Mouse (Mus musculus) G1E (cell line): ENCODE results near the gene Phf7.

Experiments used
- CTCF ChIP-seq: IDR thresholded peaks from 2 replicates; pipeline ENCODE4 v1.5.1; 2012; ENCODE audit warnings: low read depth, low read length, inconsistent platforms, mixed read lengths
- GATA1 ChIP-seq: IDR thresholded peaks from 2 replicates; pipeline ENCODE4 v1.6.1; 2012; ENCODE audit warnings: borderline replicate concordance, low read length, inconsistent platforms, mixed read lengths
- GATA2 ChIP-seq: IDR thresholded peaks from 2 replicates; pipeline ENCODE4 v1.6.1; 2012; ENCODE audit warnings: low read depth, low read length, inconsistent platforms, borderline replicate concordance
- POLR2AphosphoS5 ChIP-seq: IDR thresholded peaks from 2 replicates; pipeline ENCODE4 v1.6.1; 2012; ENCODE audit warnings: low read depth, low read length, inconsistent platforms; ENCODE audit not compliant: insufficient replicate concordance
- TAL1 ChIP-seq: conservative IDR thresholded peaks from 2 replicates; pipeline ENCODE4 v1.6.1; 2012; ENCODE audit warnings: low read depth, low read length, inconsistent platforms, mixed read lengths

DNA sequence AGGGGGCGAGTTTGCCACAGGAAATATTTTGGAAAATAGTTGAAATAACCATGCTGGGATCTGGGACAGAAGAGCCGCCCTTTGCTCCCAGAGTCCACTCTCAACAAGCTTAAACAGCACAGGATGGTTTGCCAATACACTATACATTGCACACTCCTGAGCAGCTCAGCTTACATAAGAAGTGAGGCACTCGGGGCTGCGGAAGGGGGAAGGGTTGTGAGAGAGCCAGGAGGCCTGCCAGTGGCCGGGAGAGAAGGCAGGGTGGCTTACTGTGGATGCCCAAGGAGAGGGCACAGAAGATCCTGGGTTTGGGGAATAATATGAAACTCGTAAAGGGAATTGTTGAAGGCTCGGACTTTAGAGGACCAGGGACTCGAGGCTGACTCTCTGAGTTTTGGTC is 37.2 kb downstream of the Phf7 start:
- TF ChIP-seq CTCF (no peak), TAL1 (no peak), POLR2AphosphoS5 (no peak), GATA1 (no peak), GATA2 (no peak)
